Mouse (Mus musculus): ENCODE data around the gene Prrt1. TPM values are rescaled to one million over a fixed set of nuclear protein-coding genes. Genes with fewer than 3 reads are reported as not detected.

The Prrt1 gene
- polyA plus RNA-seq (2012; rRNA removed) = 15.8 and 28.1 TPM in 2 replicates

DNA sequence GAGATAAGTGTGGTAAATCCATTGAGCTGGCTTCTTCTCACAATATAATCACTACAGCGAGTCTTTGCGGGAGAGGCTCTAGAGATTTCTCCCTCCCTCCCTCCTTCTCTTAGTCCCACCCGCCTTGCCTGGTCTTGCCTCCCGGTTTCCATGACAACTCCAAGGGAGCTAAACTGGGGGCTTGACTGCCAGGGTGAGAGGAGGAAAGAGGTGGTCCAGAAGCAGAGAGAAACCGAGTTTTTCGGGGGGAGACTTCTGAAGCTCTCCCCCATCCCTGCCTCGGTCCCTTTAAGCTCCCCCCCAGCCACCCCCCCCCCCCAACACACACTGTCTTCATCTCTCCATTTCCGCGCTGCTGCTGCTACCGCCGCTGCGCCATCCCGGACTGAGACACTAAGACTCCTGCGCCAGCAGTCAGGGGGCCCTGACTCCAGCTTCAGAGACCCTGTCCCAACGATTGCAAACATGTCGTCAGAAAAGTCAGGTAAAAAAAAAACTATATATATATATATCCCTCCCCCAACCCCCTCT, at the start of gene Prrt1:
Prrt1 (plus strand) TSS at position 313 of the 531 bp plus-strand sequence.
- no peak for DNase-seq (ENCODE audit: low read depth)

DNA sequence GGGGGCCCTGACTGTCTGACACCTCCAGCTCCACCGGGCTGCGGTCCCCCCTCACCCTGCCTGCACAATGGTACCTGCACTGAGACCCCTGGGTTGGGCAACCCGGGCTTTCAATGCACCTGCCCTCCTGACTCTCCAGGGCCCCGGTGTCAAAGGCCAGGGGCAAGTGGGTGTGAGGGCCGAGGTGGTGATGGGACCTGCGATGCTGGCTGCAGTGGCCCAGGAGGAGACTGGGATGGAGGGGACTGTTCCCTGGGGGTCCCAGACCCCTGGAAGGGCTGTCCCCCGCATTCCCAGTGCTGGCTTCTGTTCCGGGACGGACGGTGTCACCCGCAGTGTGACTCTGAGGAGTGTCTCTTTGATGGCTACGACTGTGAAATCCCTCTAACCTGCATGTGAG, 46.8 kb upstream of the Prrt1 start:
- no peak for DNase-seq (ENCODE audit: low read depth)

DNA sequence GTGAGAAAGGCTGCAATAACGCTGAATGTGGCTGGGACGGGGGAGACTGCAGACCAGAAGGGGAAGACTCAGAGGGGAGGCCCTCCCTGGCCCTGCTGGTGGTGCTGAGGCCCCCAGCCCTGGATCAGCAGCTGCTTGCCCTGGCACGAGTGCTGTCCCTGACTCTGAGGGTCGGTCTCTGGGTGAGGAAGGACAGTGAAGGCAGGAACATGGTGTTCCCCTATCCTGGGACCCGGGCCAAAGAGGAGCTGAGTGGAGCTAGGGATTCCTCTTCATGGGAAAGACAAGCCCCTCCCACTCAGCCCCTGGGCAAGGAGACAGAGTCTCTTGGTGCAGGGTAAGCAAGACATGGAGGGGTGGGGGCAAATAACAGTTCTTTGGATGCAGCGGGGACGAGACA, 45.9 kb upstream of the Prrt1 start:
- no peak for DNase-seq (ENCODE audit: low read depth)

DNA sequence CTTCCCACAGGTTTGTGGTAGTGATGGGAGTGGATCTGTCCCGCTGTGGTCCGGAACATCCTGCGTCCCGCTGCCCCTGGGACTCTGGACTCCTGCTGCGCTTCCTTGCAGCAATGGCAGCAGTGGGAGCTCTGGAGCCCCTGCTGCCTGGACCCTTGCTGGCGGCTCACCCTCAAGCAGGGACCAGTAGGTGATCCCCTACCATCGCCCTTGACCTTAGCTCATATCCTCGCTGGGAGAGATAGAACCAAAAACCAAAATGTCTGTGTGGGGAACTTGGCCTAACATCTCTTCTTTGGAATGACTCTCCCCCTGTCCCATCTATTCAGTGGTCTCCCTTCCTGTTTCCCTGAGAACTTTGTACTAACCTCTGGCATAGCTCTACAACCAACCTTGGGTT, 45.5 kb upstream of the Prrt1 start:
- DNase-seq (ENCODE audit: low read depth) = no peak

DNA sequence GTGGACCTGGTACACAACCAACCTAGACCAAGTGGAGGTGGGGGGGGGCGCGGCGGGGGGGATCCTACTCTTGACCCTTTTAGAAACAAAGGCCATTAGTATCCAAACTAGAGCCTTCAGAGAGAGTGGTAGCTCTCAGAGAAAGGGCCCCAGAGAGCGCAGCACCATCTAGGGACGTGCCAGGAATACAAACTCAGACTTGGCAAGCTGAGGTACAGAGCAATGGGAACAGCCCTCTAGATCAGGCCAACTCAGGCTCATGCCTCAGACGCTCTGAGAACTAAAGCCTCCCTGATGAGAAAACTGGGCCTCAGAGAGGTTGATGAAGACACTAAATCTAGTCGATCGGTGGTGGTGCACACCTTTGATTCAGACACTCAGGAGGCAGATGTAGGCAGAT, 44.2 kb upstream of the Prrt1 start:
- no peak for DNase-seq (ENCODE audit: low read depth)

DNA sequence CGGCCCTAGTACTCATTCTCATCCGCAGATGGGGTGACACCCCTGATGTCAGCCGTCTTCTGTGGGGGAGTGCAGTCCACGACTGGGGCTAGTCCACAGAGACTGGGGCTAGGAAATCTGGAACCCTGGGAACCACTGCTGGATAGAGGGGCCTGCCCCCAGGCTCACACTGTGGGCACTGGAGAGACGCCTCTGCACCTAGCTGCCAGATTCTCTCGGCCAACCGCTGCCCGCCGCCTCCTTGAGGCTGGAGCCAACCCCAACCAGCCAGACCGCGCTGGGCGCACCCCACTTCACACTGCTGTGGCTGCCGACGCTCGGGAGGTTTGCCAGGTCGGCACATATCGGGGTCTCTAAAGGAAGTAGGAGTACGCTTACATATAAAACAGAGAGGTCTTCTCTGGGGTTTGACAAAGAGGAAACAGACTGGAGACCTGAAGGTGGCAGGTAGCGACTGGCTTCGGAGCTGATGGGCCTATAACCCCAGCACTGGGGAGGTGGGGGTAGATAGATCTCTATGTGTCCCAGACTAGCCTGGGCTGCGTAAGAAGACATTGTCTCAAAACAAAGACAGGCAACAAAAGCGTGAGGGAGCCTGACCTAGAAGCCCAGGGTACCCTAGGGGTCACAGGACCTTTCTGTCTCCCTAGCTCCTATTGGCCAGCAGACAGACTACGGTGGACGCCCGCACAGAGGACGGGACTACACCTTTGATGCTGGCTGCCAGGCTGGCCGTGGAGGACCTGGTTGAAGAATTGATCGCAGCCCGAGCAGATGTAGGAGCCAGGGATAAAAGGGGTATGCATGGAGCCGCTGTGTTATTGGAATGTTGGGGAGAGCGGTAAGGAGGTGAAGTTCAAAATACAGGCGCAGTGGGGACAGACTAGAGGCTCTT, 43.2 kb upstream of the Prrt1 start:
- DNase-seq (ENCODE audit: low read depth) = no peak

DNA sequence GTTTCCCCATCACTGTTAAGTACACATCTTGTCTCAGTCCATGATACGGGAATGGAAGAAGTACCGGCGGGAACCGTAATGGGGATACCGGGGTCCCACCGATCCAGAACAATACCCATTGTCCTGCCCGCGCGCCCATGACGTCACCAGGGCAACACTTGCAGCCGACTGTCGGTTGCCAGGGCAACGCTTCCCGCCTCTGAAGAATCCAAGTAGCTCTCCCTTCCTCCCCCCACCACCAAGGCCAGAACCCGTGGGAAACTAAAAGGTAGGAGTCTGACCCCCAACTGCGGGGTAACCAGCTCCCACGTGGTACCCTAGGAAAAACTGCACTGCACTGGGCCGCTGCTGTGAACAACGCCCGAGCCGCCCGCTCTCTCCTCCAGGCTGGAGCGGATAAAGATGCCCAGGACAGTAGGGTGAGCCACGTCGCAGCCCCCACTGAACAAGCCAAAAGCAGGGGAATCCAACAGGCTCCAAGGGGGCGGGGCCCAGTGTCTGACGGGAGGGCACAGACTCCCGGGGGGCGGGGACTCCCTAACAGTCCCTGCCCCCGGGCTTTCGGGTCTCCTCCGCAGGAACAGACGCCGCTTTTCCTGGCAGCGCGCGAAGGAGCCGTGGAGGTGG, 42.4 kb upstream of the Prrt1 start:
- no peak for DNase-seq (ENCODE audit: low read depth)

DNA sequence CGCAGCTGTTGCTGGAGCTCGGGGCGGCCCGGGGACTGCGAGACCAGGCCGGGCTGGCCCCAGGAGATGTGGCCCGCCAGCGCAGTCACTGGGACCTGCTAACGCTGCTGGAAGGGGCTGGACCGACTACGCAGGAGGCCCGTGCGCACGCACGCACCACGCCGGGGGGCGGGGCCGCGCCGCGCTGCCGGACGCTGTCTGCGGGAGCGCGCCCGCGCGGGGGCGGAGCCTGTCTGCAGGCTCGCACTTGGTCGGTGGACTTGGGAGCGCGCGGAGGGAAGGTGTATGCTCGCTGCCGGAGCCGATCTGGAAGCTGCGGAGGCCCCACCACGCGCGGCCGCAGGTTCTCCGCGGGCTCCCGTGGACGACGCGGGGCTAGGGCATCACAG, 41.9 kb upstream of the Prrt1 start:
- no peak for DNase-seq (ENCODE audit: low read depth)

DNA sequence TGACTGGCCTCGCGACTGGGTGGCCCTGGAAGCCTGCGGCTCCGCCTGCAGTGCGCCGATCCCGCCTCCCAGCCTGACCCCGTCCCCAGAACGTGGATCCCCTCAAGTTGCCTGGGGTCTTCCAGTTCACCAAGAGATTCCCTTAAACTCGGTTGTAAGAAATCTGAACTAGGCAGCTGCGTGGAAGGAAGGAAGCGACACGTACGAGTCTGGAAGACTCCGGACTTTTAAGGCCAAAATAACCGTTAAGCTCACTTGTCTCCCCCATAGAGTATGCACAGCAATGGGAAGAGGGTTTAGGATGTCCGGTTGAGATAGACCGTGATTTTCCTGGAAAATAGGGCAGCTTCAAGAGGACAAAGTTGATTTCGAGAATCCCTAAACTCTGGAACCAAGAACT, 41.5 kb upstream of the Prrt1 start:
- DNase-seq (ENCODE audit: low read depth) = no peak

DNA sequence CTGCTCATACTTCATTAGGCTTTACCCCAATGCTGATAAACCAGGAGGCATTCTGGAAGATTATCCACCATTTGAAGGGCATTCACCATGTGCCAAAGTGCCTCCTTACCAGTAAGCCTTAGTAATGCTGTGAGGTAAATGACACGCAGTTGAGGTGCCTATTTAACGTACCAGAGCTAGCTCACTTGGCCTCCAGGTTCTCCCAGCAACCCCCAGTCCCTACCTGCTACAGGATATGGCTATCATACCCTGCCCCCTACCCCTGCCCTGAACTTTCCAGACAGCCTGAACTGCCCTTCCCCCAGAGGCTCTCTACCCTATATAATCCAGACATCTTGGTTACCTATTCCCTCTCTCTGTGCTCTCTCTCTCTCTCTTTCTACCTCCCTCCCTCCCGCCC, 40.6 kb upstream of the Prrt1 start:
- DNase-seq (ENCODE audit: low read depth) = no peak

DNA sequence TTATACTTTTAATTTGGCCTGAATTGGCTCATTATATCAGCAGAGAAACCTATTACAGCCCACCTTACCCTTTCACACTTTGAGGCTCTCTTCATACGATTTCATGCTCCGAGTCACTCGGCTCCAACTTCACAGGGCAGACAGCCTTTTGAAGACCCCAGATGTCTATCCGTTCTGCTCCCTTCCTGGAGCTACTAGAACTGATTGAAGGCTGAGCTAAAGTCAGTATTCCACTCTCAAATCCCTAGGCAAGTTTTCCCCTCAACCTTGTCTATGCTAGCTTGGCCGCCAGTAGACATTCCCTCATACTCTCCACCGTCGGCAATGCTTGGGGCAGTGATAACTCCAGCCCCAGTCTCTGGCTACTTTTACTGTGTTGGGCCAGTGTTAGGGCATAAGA, 40.1 kb upstream of the Prrt1 start:
- DNase-seq (ENCODE audit: low read depth) = no peak

DNA sequence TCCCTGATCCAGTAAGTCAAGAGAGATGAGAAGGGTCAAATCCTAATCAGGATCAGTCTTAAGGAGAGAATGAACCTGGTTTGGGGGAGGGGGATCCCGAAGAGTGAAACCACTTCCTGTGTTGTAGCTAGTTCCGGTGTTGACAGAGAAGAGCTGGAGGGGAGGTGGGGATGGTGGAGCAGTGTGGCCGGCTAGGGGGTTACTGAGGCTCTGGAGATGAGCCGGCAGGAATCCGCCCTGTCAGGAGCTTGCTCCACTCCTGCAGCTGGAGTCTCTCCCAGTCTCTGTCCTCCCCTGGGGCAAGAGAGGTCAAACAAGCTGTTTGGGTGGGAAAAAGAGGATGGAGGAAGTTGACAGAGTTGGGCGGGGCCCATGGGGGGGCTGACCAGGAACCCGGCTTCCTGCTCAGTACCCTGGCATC, 39.6 kb upstream of the Prrt1 start, which contains the start of gene Gpsm3:
Gpsm3 (plus strand) TSS at position 126 of the 421 bp plus-strand sequence.
- DNase-seq (ENCODE audit: low read depth) = no peak

DNA sequence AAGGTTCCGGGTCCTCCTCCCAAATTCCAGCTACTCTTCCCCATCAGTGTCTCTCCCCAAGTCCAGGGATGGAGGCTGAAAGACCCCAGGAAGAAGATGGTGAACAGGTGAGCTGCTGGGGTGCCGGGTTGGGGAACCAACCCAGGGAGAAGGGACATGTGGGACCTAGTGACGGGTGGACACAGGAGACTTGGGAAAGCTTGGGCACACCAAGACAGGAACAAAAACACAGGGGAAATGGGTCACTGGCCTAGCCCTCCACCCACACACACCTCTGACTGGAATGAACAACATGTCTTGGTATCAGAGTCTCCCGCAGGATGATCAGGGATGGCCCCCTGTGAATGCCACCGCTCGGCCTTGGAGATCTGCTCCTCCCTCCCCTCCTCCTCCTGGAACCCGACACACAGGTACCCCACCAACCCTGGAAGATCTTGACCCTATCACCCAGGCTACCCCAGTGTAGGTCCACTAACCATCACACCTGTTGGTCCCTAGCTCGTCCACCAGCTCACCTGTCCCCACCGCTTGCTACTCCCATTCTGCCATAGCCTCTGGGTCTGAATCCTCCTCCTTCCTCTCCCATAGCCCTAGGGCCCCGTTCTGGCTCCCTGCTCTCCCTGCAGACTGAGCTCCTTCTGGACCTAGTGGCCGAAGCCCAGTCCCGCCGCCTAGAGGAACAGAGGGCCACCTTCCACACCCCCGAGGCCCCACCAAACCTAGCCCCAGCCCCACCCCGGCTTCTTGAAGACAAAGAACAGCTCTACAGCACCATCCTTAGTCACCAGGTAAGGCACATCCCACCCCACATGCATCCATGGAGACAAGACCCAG, 39.0 kb upstream of the Prrt1 start:
- DNase-seq (ENCODE audit: low read depth) = no peak

DNA sequence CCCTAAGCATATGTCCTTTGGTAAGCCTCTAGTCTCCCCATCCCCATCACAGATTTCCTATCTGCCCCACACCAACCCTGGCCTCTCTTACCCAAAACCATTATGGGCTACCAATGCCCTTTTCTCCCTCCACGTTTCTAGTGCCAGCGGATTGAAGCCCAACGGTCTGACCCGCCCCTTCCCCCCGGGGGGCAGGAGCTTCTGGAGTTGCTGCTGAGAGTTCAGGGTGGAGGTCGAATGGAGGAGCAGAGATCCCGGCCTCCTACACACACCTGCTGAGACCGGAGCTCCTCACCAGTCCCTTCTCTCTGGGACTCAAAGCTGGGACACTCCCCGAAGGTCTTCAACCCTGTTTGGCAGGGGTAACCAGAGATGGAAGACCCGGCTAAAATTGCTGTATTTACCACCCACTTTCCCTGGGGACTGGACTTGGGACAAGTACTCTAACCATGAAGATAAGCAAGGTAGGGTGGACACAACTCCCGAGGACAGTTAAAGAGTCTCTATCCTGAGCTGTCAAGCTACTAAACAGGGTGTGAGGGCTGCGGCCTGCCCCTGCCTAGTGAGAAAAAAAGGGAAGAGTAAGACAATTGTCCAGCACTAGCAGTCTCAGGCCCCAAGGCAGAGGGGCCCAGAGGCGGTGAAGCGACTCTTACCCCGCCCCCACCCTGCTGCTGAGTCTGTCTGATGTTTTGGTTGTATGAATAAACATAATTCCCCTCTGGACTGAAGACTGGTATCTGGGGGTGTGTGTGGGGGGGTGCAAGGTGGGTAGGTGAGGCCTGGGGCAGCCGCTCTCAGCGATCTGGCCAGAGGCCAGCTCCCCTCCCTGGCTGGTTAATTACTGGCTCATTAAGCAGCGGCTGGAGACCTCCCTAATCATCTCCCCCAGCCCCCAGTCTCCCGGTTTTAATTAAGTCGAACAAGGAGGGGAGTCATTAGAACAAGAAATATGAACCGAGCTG, 38.0 kb upstream of the Prrt1 start, which contains the start of gene Pbx2:
Pbx2 (plus strand) TSS at position 238 of the 965 bp plus-strand sequence.
- no peak for DNase-seq (ENCODE audit: low read depth)

DNA sequence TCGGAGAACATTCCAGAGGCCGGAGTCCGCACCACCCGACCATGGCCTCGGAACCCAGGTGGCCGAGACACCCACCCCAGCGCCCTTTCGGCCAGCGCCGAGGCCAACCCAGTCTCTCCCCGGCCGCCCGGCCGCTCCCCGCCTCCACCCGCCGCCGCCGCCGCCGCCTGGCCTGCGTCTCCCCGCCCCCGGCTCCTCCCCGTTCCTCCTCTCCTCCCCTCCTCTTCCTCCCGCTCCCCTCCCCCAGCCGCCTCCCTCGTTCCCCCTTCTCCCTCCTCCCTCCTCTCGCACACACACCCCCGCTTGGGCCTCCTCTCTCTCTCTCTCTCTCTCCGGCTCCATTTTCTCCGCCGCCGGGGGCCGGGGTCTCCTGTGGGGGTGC, 37.3 kb upstream of the Prrt1 start:
- no peak for DNase-seq (ENCODE audit: low read depth)

DNA sequence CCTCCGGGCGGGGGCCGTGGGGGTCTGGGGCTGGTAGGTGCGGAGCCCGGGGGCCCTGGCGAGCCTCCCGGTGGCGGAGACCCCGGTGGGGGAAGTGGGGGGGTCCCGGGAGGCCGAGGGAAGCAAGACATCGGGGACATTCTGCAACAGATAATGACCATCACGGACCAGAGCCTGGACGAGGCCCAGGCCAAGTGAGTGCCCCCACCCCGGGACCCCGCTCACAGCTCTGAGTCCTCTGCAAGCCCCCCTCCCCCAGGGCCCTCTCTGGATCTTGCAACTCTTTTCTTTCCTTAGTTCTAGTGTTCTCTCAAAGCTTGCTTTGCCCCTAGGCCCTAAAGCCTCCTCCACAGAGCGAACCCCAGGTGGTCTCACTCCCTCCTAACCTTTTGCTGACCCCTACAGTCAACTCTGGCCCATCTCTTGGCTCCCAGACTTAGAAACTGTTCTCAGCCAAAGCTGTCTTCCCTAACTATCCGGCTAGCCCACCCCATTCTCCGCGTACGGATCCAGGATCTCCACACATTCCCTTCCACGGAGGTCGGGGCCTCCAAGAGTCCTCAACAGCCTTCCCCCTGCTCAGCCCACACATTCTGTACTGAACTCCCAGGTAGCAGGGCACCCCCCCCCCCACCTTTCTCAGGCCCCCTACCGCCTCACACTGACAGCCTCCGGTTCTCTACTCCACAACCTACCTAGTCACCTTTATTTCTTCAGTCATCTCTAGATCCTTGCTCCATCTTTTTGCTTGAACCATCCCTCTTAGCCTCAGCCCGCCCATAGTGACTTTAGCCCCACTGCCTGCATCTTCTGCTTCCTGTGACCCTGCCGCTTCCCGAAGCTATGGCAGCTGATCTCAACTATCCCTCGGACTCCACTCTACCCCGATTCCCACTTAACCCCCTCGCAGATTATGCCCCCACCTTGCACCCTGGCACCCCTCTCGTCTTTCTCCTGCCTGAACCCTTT, 36.5 kb upstream of the Prrt1 start:
- no peak for DNase-seq (ENCODE audit: low read depth)

DNA sequence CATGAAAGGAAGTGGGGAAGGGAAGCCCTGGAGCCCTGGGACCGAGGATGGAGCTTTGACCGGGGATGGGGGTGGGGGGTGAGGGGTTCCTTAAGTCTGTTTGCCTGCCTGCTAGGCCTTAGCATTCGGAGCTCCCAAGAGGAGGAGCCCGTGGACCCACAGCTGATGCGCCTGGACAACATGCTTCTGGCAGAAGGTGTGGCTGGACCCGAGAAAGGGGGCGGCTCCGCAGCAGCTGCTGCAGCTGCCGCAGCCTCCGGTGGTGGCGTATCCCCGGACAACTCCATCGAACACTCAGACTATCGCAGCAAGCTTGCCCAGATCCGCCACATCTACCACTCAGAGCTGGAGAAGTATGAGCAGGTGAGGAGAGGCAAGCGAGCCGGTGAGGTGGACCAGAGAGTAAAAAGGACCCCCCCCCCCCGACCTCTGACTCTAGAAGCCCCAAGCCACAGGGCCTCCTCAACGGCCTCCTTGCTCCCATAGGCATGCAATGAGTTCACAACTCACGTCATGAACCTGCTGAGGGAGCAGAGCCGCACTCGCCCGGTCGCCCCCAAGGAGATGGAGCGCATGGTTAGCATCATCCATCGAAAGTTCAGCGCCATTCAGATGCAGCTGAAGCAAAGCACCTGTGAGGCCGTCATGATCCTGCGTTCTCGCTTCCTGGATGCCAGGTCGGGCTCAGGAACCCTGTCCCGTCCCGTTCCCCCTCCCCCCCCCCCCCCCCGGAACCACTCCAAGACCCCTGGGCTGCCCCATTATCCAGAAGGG, 35.4 kb upstream of the Prrt1 start:
- no peak for DNase-seq (ENCODE audit: low read depth)

DNA sequence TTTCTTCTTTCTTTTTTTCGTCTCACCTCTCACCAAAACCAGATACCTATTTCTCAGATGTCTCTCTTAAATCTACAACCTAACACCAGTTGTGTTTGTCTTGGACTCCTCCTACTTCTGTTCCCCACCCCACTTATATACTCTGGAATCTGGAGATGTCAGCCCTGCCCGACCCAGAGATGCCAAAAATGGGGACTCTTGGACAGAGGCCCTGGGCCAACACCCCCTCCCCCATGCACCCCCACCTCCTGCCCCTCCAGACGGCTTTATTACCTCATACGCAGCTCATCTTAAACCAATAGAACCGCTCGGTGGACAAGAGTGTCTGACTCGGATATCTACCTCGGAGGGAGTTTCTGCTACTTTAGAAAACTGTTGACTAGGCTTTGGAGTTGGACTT, 33.2 kb upstream of the Prrt1 start:
- no peak for DNase-seq (ENCODE audit: low read depth)

DNA sequence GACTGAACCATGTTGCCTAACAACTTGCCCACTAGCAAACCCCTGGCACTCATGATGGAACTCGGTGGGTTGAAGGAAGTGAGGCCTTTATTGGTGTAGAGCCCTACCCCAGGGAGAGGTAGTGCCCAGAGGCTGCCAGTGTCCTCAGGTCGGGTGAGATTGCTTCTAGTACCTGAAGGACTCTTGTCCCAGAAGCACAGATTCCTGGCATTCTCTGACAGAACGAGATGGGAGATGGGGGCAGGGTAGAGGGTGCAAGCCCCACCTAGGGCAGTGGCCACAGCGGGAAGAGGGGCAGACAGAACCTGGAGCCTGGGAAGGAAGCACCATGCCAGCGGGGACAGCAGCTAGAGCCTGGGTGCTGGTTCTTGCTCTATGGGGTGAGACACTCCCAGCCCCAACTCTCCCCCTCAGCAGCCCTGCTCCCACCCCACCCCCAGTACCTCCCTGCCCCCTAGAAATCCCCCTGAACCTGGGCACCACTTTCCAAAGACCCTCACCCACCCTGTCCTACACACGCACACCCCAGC, 31.7 kb upstream of the Prrt1 start, which contains the start of gene Ager:
Ager (plus strand) TSS at position 297 of the 530 bp plus-strand sequence.
- DNase-seq (ENCODE audit: low read depth) = no peak

All from gonadal fat pad, adult 2 months (tissue).